Mouse (Mus musculus): ENCODE results near the gene Stim2.

GRCm38 (mm10) chr5:54071705-54072104 is 73.4 kb downstream of the Stim2 start:
- TF ChIP-seq MYOG (IDR thresholded peaks at IDR 0.05; ENCODE audit: control insufficient read depth, extremely low read depth, insufficient read length) (no peak), CTCF (IDR thresholded peaks at IDR 0.05; ENCODE audit: control insufficient read depth, insufficient read depth, insufficient read length) (no peak), USF1 (IDR thresholded peaks at IDR 0.05; ENCODE audit: low read depth) (no peak), MAX (IDR thresholded peaks at IDR 0.05) (no peak), CEBPB (IDR thresholded peaks at IDR 0.05; ENCODE audit: low read depth) (no peak)

Data from C2C12 (cell line).